Mouse (Mus musculus) liver, postnatal 0 days (tissue): ENCODE measurements around the gene Hmg20b. TPM values are rescaled to one million over a fixed set of nuclear protein-coding genes. Genes with fewer than 3 reads are reported as not detected.

Source experiments
- ATAC-seq: fragments of 200-750 bp; cut with Nextera tagmentation; 2 replicates; pipeline ENCODE4 v1.8.0; 2017; ENCODE audit warnings: mild to moderate bottlenecking, moderate library complexity
- DNase-seq: peaks from one replicate; pipeline ENCODE4 v3.0.0-alpha.2; 2016
- H3K27ac ChIP-seq: fragments of 300-500 bp; sonication (generic); 2 replicates; pipeline ENCODE4 v1.5.1; 2014; ENCODE audit warnings: antibody characterized with exemption, moderate library complexity, mild to moderate bottlenecking, low read depth
- H3K27me3 ChIP-seq: fragments of 300-500 bp; sonication (generic); 2 replicates; pipeline ENCODE4 v1.6.1; 2014; ENCODE audit warnings: low read length, control low read depth, mixed read lengths; ENCODE audit not compliant: insufficient read depth
- H3K36me3 ChIP-seq: fragments of 300-500 bp; sonication (generic); replicated peaks from 2 replicates; pipeline ENCODE4 v1.6.1; 2014; ENCODE audit warnings: mild to moderate bottlenecking, control low read depth, low read length, moderate library complexity, mixed read lengths; ENCODE audit not compliant: insufficient read depth
- H3K4me1 ChIP-seq: fragments of 300-500 bp; sonication (generic); 2 replicates; pipeline ENCODE4 v1.6.1; 2014; ENCODE audit warnings: antibody characterized with exemption, mild to moderate bottlenecking, control low read depth; ENCODE audit not compliant: insufficient read depth
- H3K4me2 ChIP-seq: fragments of 300-500 bp; sonication (generic); 2 replicates; pipeline ENCODE4 v1.6.1; 2014; ENCODE audit warnings: low read depth, mild to moderate bottlenecking, low read length, moderate library complexity, mixed read lengths
- H3K4me3 ChIP-seq: fragments of 300-500 bp; sonication (generic); 2 replicates; pipeline ENCODE4 v1.5.1; 2014; ENCODE audit warnings: low read depth, low read length
- H3K9ac ChIP-seq: fragments of 300-500 bp; sonication (generic); replicated peaks from 2 replicates; pipeline ENCODE4 v1.6.1; 2014; ENCODE audit warnings: mild to moderate bottlenecking, moderate library complexity
- H3K9me3 ChIP-seq: fragments of 300-500 bp; sonication (generic); 2 replicates; pipeline ENCODE4 v1.6.1; 2016; ENCODE audit warnings: mild to moderate bottlenecking, control low read depth, low read length, mixed read lengths
- CTCF ChIP-seq: sonication (generic); IDR thresholded peaks from 2 replicates; pipeline ENCODE4 v1.5.1; 2016; ENCODE audit warnings: antibody characterized with exemption, low read depth
- EP300 ChIP-seq: IDR thresholded peaks from 2 replicates; pipeline ENCODE4 v1.6.1; 2016; ENCODE audit warnings: antibody characterized with exemption, low read depth, mild to moderate bottlenecking
- WGBS: fragments of 180-500 bp; shearing (Covaris S2); extraction: QIAGEN DNeasy Blood & Tissue Kit; methylation state at CpG from one replicate; pipeline ENCODE4 v1.1.7; 2014; ENCODE audit not compliant: insufficient replicate concordance; 5-methylcytosine and 5-hydroxymethylcytosine counted together
- polyA plus RNA-seq: library from polyadenylated mRNA; unstranded; fragments of >200 nt; fragmentation: Nextera tagmentation; extraction: Ambion mirVana; gene quantifications from 2 replicates; pipeline ENCODE4 v1.2.1, GENCODE M21; 2015

The Hmg20b gene
- polyA plus RNA-seq, 1 experiment from 2014 or later, result 27.1 TPM

DNA sequence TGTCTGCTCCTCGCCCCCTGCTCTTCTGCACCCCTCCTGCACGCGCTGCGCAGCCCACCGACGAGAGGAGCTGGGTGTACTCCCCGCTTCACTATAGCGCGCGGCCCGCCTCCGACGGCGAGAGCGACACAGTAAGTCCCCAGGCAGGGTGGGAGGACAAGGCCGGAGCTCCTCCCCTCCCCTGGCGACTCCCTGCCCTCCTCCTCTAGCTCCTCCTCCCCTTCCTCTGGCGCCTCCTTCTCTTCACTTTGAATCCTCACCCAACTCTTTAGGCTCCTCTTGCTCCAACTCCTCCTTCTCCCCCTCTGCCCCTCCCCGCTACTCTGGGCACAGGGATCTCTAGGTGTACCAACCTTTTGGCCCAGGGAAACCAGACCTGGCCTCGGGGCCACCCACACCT, 33.0 kb downstream of the Hmg20b start:
- Histone ChIP-seq H3K4me2 (peak overlapping the region; percentile 60), H3K4me3 (no peak overlapping the region), H3K36me3 (peaks cover 27% of the 10 kb centered on the region), H3K9me3 (no peaks in the 10 kb centered on the region), H3K9ac (no peak overlapping the region), H3K27ac (no peak overlapping the region), H3K4me1 (peaks cover 39% of the 10 kb centered on the region), H3K27me3 (no peaks in the 10 kb centered on the region)
- no peak for ATAC-seq
- TF ChIP-seq CTCF (no peak), EP300 (no peak)
- 38% methylated on average over 20 of the region's 20 CpGs for WGBS
- DNase-seq, result peak; percentile 62

DNA sequence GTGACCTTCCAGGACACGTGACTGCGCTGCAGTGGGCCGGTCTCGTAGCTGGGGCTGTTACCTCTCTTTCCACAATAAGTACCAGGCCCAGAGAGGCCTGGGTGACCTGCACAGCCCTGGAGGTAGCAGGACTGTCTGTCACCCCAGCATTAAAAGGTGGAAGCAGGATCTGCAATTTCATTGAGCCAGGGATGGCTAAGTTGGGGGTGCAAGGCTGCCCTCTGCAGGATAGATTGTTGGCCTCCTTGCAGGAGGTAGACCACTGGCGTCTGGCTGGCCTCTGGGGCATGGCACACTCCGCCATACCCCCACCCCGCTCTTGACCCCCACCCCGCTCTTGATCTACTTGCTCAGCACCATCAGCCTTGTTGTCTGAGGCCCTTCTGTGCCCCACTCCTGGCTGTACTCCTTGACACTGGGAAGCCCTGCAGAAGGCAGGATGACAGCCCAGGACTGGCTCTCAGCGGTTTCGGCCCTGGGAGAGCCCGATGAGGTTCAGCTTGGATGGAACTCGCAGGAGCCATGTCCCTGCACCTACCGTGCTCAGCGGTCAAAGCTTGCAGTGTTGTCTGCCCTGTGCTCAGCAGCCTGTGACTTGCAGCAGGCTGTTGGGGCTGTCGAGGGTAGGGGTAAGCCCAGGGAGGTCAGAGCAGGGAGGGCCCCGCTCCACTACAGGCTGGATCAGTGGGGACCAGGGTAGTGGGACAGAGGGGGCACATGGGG, 33.8 kb downstream of the Hmg20b start:
- TF ChIP-seq EP300 (no peak), CTCF (peak; percentile 62)
- Histone ChIP-seq H3K27me3 (no peaks in the 10 kb centered on the region), H3K4me1 (peaks cover 33% of the 10 kb centered on the region), H3K9ac (peak overlapping the region; percentile 35; the same call in 1 of the 2 replicates), H3K9me3 (no peaks in the 10 kb centered on the region), H3K4me2 (peak overlapping the region; percentile 60), H3K36me3 (peaks cover 31% of the 10 kb centered on the region), H3K27ac (no peak overlapping the region), H3K4me3 (no peak overlapping the region)
- DNase-seq (no peak), ATAC-seq (no peak)
- 72% methylated on average over 14 of the region's 16 CpGs for WGBS

DNA sequence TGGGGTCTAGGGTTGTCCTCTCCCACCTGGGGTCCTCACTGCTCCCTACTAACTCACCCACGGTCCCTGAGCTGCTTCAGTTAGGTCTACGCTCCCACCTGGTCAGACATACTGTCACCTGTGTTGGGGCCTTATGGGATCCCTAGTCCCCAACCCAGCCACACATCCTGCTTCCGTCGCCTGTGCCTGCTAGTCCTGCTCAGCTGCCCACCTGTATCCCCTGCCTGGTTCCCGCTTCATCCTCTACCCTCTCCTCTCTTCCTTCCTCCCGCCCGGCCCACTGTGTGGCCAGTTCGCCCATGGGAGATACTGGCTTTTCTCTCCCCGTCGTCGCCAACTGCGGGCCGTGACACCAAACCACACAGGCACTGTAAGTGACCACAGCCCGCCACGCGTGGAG, 34.7 kb downstream of the Hmg20b start:
- Histone ChIP-seq H3K9me3 (no peaks in the 10 kb centered on the region), H3K4me2 (no peak overlapping the region), H3K4me1 (peaks cover 33% of the 10 kb centered on the region), H3K27me3 (no peaks in the 10 kb centered on the region), H3K4me3 (no peak overlapping the region), H3K36me3 (peaks cover 40% of the 10 kb centered on the region), H3K9ac (no peak overlapping the region), H3K27ac (no peak overlapping the region)
- ATAC-seq (no peak), DNase-seq (no peak)
- 88% methylated on average over 16 of the region's 16 CpGs for WGBS
- TF ChIP-seq EP300 (no peak), CTCF (no peak)

DNA sequence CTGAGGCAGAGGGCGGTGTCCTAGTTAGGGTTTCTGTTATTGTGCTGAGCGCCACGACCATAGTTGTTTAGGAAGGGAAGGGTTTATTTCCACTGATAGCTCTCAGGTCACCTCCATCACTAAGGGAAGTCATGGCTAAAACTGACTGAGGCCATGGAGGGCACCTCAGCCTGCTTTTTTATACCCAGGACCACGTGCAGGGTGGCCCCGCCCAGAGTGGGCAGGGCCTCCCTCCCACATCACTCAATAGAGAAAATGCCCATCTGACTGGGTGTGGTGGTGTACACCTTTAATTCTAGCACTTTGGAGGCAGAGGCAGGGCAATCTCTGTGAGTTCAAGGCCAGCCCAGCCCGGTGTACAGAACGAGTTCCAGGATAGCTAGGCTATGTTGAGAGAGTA, 36.1 kb downstream of the Hmg20b start:
- no peak overlapping the region for H3K27ac ChIP-seq
- H3K4me3 ChIP-seq, result no peak overlapping the region
- H3K27me3 ChIP-seq, result no peaks in the 10 kb centered on the region
- no peaks in the 10 kb centered on the region for H3K9me3 ChIP-seq
- TF ChIP-seq EP300 (no peak), CTCF (no peak)
- H3K36me3 ChIP-seq, result peaks cover 48% of the 10 kb centered on the region
- ATAC-seq (no peak), DNase-seq (no peak)
- no peak overlapping the region for H3K4me2 ChIP-seq
- 68% methylated on average over 7 of the region's 7 CpGs for WGBS
- peaks cover 23% of the 10 kb centered on the region for H3K4me1 ChIP-seq
- H3K9ac ChIP-seq, result no peak overlapping the region

DNA sequence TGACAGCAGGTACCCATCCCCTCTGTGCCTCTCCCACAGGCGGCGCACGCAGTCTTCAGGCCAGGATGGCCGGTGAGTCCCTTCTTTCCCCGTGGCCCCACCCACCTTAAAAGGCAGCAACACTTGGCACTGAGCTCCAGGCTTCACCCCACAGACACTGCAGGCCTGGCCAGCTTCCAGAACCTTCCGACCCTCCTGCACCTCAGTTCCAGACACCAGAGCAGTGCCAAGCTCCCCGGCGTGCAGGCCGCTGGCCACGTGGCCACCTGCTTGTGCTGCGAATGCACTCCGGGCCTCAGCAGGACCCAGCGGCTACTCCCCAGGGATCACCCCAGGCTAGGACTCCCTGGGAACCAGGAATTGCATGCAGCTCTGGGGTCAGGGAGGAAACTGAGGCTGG, 36.7 kb downstream of the Hmg20b start:
- ATAC-seq, result no peak
- 94% methylated on average over 13 of the region's 13 CpGs for WGBS
- H3K4me2 ChIP-seq, result no peak overlapping the region
- H3K27me3 ChIP-seq, result no peaks in the 10 kb centered on the region
- H3K9me3 ChIP-seq, result no peaks in the 10 kb centered on the region
- H3K27ac ChIP-seq, result no peak overlapping the region
- H3K4me3 ChIP-seq, result no peak overlapping the region
- H3K9ac ChIP-seq, result no peak overlapping the region
- TF ChIP-seq EP300 (no peak), CTCF (no peak)
- peaks cover 54% of the 10 kb centered on the region for H3K36me3 ChIP-seq
- peaks cover 17% of the 10 kb centered on the region for H3K4me1 ChIP-seq
- DNase-seq, result no peak

DNA sequence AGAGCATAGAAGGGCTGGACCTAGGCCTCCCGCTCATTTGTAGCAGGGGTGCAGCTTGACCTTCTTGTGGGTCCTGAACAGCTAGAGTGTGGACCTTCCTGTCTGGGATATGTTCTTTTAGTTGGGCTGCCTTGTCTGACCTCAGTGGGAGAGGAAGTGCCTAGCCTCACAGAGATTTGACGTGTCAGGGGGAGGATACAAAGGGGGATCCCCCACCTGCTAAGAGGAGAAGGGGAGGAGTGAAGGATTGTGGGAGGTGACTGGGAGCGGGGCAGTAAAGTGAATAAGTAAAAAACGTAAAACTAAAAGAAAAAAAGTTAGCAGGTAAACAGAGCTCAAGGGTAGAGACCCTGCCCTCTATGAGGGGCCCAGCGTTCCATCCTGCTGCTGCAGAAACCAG, 40.7 kb downstream of the Hmg20b start:
- Histone ChIP-seq H3K4me1 (peaks cover 2% of the 10 kb centered on the region), H3K36me3 (peaks cover 64% of the 10 kb centered on the region), H3K4me2 (no peak overlapping the region)

More for the DNA sequence above, 40.7 kb downstream of the Hmg20b start:
- H3K9ac ChIP-seq, result no peak overlapping the region
- H3K27me3 ChIP-seq, result no peaks in the 10 kb centered on the region
- H3K4me3 ChIP-seq, result no peak overlapping the region
- ATAC-seq (no peak), DNase-seq (no peak)
- no peak overlapping the region for H3K27ac ChIP-seq
- 76% methylated on average over 5 of the region's 5 CpGs for WGBS
- no peaks in the 10 kb centered on the region for H3K9me3 ChIP-seq
- TF ChIP-seq EP300, result no peak
- no peak for TF ChIP-seq CTCF
